Mouse (Mus musculus) ES-E14 (cell line): ENCODE results near the gene Fam185a. TPM values are rescaled to one million over a fixed set of nuclear protein-coding genes. Genes with fewer than 3 reads are reported as not detected.

Experiments used
- DNase-seq: peaks from one replicate; pipeline ENCODE4 v3.0.0-alpha.2; 2013; ENCODE audit warnings: low read depth, low spot score
- H3K27ac ChIP-seq: 2 replicates; pipeline ENCODE4 v1.5.1; 2012; ENCODE audit warnings: low read depth, mild to moderate bottlenecking, low read length, moderate library complexity, mixed read lengths; ENCODE audit not compliant: poor library complexity, insufficient read depth, severe bottlenecking
- H3K36me3 ChIP-seq: 2 replicates; pipeline ENCODE4 v1.6.1; 2012; ENCODE audit warnings: mild to moderate bottlenecking, low read length, moderate library complexity, mixed read lengths; ENCODE audit not compliant: control insufficient read depth, poor library complexity, insufficient read depth, severe bottlenecking
- H3K4me1 ChIP-seq, 2 experiments: fragments of 150-350 bp in 1 of 2; sonication (generic) in 1 of 2; 2 replicates each; pipeline ENCODE4 v1.6.1; 2012; ENCODE audit warnings: low read length in 2 of 2, mild to moderate bottlenecking in 1 of 2, mixed read lengths in 1 of 2; ENCODE audit not compliant: control insufficient read depth in 2 of 2, insufficient read depth in 2 of 2, poor library complexity in 1 of 2
- H3K4me3 ChIP-seq, 2 experiments: fragments of 150-350 bp in 1 of 2; sonication (generic) in 1 of 2; 2 replicates each; pipeline ENCODE4 v1.5.1; 2012; ENCODE audit warnings: low read length in 2 of 2, low read depth in 1 of 2, mild to moderate bottlenecking in 1 of 2, mixed read lengths in 1 of 2; ENCODE audit not compliant: insufficient read depth in 1 of 2, poor library complexity in 1 of 2, severe bottlenecking in 1 of 2
- H3K9ac ChIP-seq: 2 replicates; pipeline ENCODE4 v1.6.1; 2012; ENCODE audit warnings: low read depth, mild to moderate bottlenecking, low read length, mixed read lengths; ENCODE audit not compliant: poor library complexity, insufficient read depth, severe bottlenecking
- H3K9me3 ChIP-seq: fragments of 150-350 bp; sonication (generic); 2 replicates; pipeline ENCODE4 v1.6.1; 2012; ENCODE audit warnings: low read depth, mild to moderate bottlenecking, low read length; ENCODE audit not compliant: control insufficient read depth, insufficient read depth
- CHD2 ChIP-seq: IDR thresholded peaks from 2 replicates; pipeline ENCODE4 v1.6.1; 2014; ENCODE audit warnings: mild to moderate bottlenecking, low read depth, low read length, inconsistent platforms
- HCFC1 ChIP-seq: IDR thresholded peaks from 2 replicates; pipeline ENCODE4 v1.6.1; 2012; ENCODE audit warnings: low read length, inconsistent platforms, borderline replicate concordance; ENCODE audit not compliant: insufficient read depth
- MAFK ChIP-seq: IDR thresholded peaks from 2 replicates; pipeline ENCODE4 v1.6.1; 2014; ENCODE audit warnings: mild to moderate bottlenecking, low read depth, low read length, inconsistent platforms; ENCODE audit not compliant: insufficient read depth
- ZC3H11A ChIP-seq: IDR thresholded peaks from 2 replicates; pipeline ENCODE4 v1.6.1; 2012; ENCODE audit warnings: low read depth, mild to moderate bottlenecking, inconsistent platforms, low read length, borderline replicate concordance
- ZNF384 ChIP-seq: IDR thresholded peaks from 2 replicates; pipeline ENCODE4 v1.6.1; 2012; ENCODE audit warnings: low read depth, low read length, inconsistent platforms
- in situ Hi-C, 2 experiments: fragments of 600-800 bp; cut with MboI; formaldehyde crosslinking; loops; one replicate each; pipeline ENCODE4 v1.15.1; 2025; ENCODE audit warnings: low sequenced_read_pairs in 2 of 2, inconsistent platforms in 1 of 2; ENCODE audit not compliant: unreplicated experiment in 2 of 2
- total RNA-seq: library from RNA; depleted of rRNA; stranded (reverse); fragments of 300-350 nt; gene quantifications from 2 replicates; pipeline ENCODE4 v1.2.3, GENCODE M21; 2012

Gene Fam185a
- total RNA-seq, 1 experiment = 14.1 TPM

- Histone ChIP-seq H3K36me3 (no peaks in the 10 kb centered on the region), H3K27ac (no peak overlapping the region), H3K9ac (no peak overlapping the region), H3K9me3 (no peaks in the 10 kb centered on the region), H3K4me3 (no peak overlapping the region), H3K4me1 (no peaks in the 10 kb centered on the region)
- DNase-seq = no peak
- TF ChIP-seq ZC3H11A (no peak), CHD2 (no peak), MAFK (no peak), ZNF384 (no peak), HCFC1 (no peak)
- in situ Hi-C loops = no loop called here
Measured at GRCm38 (mm10) chr5:21395205-21395840, 29.4 kb upstream of the Fam185a start.

GRCm38 (mm10) chr5:21411261-21411666 is 13.5 kb upstream of the Fam185a start:
- no peaks in the 10 kb centered on the region for H3K9me3 ChIP-seq

GRCm38 (mm10) chr5:21412056-21412455 is 12.7 kb upstream of the Fam185a start:
- Histone ChIP-seq H3K27ac (no peak overlapping the region), H3K9me3 (no peaks in the 10 kb centered on the region), H3K4me1 (0 out of 4 replicates have a peak, but pooled peaks cover 0 to 2% of the 10 kb centered on the region in 2 experiments), H3K9ac (no peak overlapping the region), H3K4me3 (no peak overlapping the region), H3K36me3 (no peaks in the 10 kb centered on the region)
- DNase-seq = no peak
- TF ChIP-seq MAFK = no peak
- no peak for TF ChIP-seq HCFC1
- TF ChIP-seq CHD2 = no peak
- TF ChIP-seq ZNF384 = no peak
- TF ChIP-seq ZC3H11A = no peak
- in situ Hi-C loops = loop anchor here in 1 of 2 experiments (10.0 kb wide), 1 partner anchor 147 kb away; no protein-coding TSS in a partner anchor

More at GRCm38 (mm10) chr5:21411261-21411666, 13.5 kb upstream of the Fam185a start:
- no peak for DNase-seq
- 0 out of 4 replicates have a peak, but pooled peaks cover 0 to 2% of the 10 kb centered on the region in 2 experiments for H3K4me1 ChIP-seq
- no peaks in the 10 kb centered on the region for H3K36me3 ChIP-seq
- in situ Hi-C loops = loop anchor here in 1 of 2 experiments (10.0 kb wide), 1 partner anchor 146 kb away; no protein-coding TSS in a partner anchor
- no peak for TF ChIP-seq MAFK
- TF ChIP-seq ZC3H11A = no peak
- no peak for TF ChIP-seq HCFC1
- TF ChIP-seq CHD2 = no peak
- no peak for TF ChIP-seq ZNF384
- H3K9ac ChIP-seq = no peak overlapping the region
- no peak overlapping the region for H3K4me3 ChIP-seq
- no peak overlapping the region for H3K27ac ChIP-seq

- DNase-seq = no peak
- H3K4me3 ChIP-seq = no peak overlapping the region
- 0 out of 4 replicates have a peak, but pooled peaks cover 0 to 2% of the 10 kb centered on the region in 2 experiments for H3K4me1 ChIP-seq
- no peak for TF ChIP-seq HCFC1
- TF ChIP-seq ZNF384 = no peak
- no peak for TF ChIP-seq MAFK
- no peak for TF ChIP-seq ZC3H11A
- TF ChIP-seq CHD2 = no peak
- in situ Hi-C loops = loop anchor here in 1 of 2 experiments (10.0 kb wide), 1 partner anchor 149 kb away; no protein-coding TSS in a partner anchor
- no peak overlapping the region for H3K9ac ChIP-seq
- no peak overlapping the region for H3K27ac ChIP-seq
- H3K9me3 ChIP-seq = no peaks in the 10 kb centered on the region
- no peaks in the 10 kb centered on the region for H3K36me3 ChIP-seq
Measured at GRCm38 (mm10) chr5:21413322-21413721, 11.4 kb upstream of the Fam185a start.
